Mouse (Mus musculus) right cerebral cortex, postnatal 36 days (tissue): ENCODE data around the gene Cul9.

Experiments used
- DNase-seq, 2 experiments: peaks; one replicate each; pipeline ENCODE4 v3.0.0; 2022; ENCODE audit warnings: low spot score in 2 of 2, mixed read lengths in 1 of 2

The Cul9 gene

DNA sequence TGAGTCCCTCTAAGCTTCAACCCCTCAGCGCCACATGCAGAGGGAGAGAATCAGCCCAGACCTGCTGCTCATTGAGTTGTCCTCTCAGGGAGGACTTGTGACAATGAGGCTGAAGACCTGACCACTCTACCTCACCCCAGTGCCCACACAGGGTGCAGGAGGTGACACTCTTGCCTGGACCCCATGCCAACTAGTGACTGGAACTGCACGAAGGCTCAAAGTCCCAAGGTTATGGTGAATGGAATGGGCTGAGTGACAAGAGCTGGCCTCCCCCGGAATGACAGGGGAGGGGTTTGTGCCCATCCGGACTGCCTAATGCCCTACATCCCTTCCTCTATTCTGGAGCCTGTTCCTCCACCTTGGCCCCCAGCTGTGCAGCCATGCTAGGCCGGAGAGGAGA, 93.5 kb downstream of the Cul9 start:
- no peak for DNase-seq
